Comparison of ENCODE assay signal across 8 mouse cellular contexts in the genomic region with DNA sequence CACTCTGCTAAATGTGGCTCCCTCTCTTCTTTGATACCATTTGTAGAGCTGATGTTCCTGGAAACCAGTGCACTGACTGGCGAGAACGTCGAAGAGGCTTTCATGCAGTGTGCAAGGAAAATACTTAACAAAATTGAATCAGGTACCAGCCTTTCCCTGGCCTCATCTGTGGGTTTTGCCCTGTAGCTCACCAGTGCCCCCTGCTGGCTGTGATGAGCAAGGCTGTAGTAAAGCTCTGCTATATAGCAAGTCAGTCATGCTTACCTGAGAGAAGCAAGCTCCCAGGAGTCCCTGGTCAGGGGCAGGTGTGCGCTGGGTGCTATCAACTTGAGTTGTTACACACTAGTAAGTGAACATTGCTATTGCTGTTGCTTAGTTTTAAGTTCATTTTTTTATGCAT. TPM values are rescaled to one million over a fixed set of nuclear protein-coding genes. Genes with fewer than 3 reads are reported as not detected.
DNase-seq lines count a peak whose midpoint lies in the region; TF ChIP-seq lines count a peak whose summit lies in the region.

No protein-coding gene starts in this region.

- no peak overlapping the region for H3K4me3 ChIP-seq in left cerebral cortex, adult 2 months

- peak; percentile 57 to 59 for DNase-seq in left cerebral cortex, adult 2 months (ENCODE audit: extremely low spot score in 1 of 2, low spot score in 2 of 2)
- no peak for DNase-seq in left cerebral cortex, adult 11 months (ENCODE audit: low spot score)
- DNase-seq in ES-CJ7 (ENCODE audit: low read depth, low spot score), result peak; percentile 64
- peak; percentile 82 for DNase-seq in adrenal gland, postnatal 10 days
- DNase-seq in heart, postnatal 14 days, result peak; percentile 54 to 64
- DNase-seq in lung, postnatal 4 days, result peak; percentile 42 to 63
- peak; percentile 73 for DNase-seq in urinary bladder, postnatal 25 days (ENCODE audit: low spot score)
- no peak for DNase-seq in left cerebral cortex, adult 8-10 months (ENCODE audit: low spot score in 2 of 2)

- TF ChIP-seq CTCF in left cerebral cortex, adult 2 months (IDR thresholded peaks at IDR 0.05), result peak; percentile 81

- no peak overlapping the region for H3K27ac ChIP-seq in left cerebral cortex, adult 2 months

- intact Hi-C loops in left cerebral cortex, adult 2 months (cut with DNase I), result loop anchor here (1.0 kb wide), 1 partner anchor 42 kb away; no protein-coding TSS in a partner anchor
- intact Hi-C loops in heart, postnatal 14 days (cut with DNase I), result loop anchor here (1.0 kb wide), 1 partner anchor 42 kb away; no protein-coding TSS in a partner anchor

RNA-seq across cellular contexts. Expression of a gene that starts 27.0 kb away (rescaled TPM):
- total RNA-seq in left cerebral cortex, adult 2 months (2021), result 10 to 100 TPM; 39.8 to 48.9 TPM
- total RNA-seq in adrenal gland, postnatal 10 days (2021), result 10 to 100 TPM; 19.6 to 21.3 TPM
- 1 to 10 TPM; 7.8 to 7.9 TPM for total RNA-seq in heart, postnatal 14 days (2021)
- 10 to 100 TPM; 42.5 to 47.9 (median 45.1) TPM for total RNA-seq in left cerebral cortex, adult 8-10 months (2022)

RNA-seq across cellular contexts. Expression of a gene that starts 27.3 kb away (rescaled TPM):
- 10 to 100 TPM; 65.9 to 75.4 TPM for total RNA-seq in left cerebral cortex, adult 2 months (2021)
- total RNA-seq in adrenal gland, postnatal 10 days (2021), result 1 to 10 TPM; 3.5 to 4.8 TPM
- 1 to 10 TPM; 1.7 to 2.2 TPM for total RNA-seq in heart, postnatal 14 days (2021)
- total RNA-seq in left cerebral cortex, adult 8-10 months (2022), result 10 to 100 TPM; 56.8 to 64.8 (median 62.6) TPM

Comparison
In these comparisons a context has a peak if more than half of its experiments do, and no peak if none do; other contexts are left out.
1. DNase-seq: peak in left cerebral cortex, adult 2 months (2 of 2), ES-CJ7 (single experiment), adrenal gland, postnatal 10 days (single experiment), heart, postnatal 14 days (2 of 2), lung, postnatal 4 days (2 of 2) and urinary bladder, postnatal 25 days (single experiment); none in left cerebral cortex, adult 11 months (single experiment) and left cerebral cortex, adult 8-10 months (0 of 2).
2. RNA of a gene that starts 27.3 kb away (total RNA-seq): 65.9 to 75.4 TPM in left cerebral cortex, adult 2 months and 56.8 to 64.8 TPM in left cerebral cortex, adult 8-10 months; 3.5 to 4.8 TPM in adrenal gland, postnatal 10 days and 1.7 to 2.2 TPM in heart, postnatal 14 days; every median in the first group is over 4 times any median in the second.